Mouse (Mus musculus) hindbrain, embryonic 15.5 days (tissue): ENCODE results near the gene Plekhg3. TPM values are rescaled to one million over a fixed set of nuclear protein-coding genes. Genes with fewer than 3 reads are reported as not detected.

Experiments
- ATAC-seq: fragments of 200-750 bp; cut with Nextera tagmentation; 2 replicates; pipeline ENCODE4 v1.8.0; 2017; ENCODE audit warnings: low read depth, moderate number of reproducible peaks, moderate TSS enrichment; ENCODE audit not compliant: low FRiP score
- H3K27ac ChIP-seq: fragments of 300-500 bp; sonication (generic); replicated peaks from 2 replicates; pipeline ENCODE4 v1.5.1; 2015; ENCODE audit warnings: mild to moderate bottlenecking, inconsistent platforms
- H3K27me3 ChIP-seq: fragments of 300-500 bp; sonication (generic); 2 replicates; pipeline ENCODE4 v1.6.1; 2015; ENCODE audit warnings: control low read depth, inconsistent platforms
- H3K36me3 ChIP-seq: fragments of 300-500 bp; sonication (generic); 2 replicates; pipeline ENCODE4 v1.6.1; 2015; ENCODE audit warnings: control low read depth, inconsistent platforms
- H3K4me1 ChIP-seq: fragments of 300-500 bp; sonication (generic); replicated peaks from 2 replicates; pipeline ENCODE4 v1.6.1; 2015; ENCODE audit warnings: control low read depth, inconsistent platforms
- H3K4me2 ChIP-seq: fragments of 300-500 bp; sonication (generic); 2 replicates; pipeline ENCODE4 v1.6.1; 2015; ENCODE audit warnings: moderate library complexity, mild to moderate bottlenecking, inconsistent platforms
- H3K4me3 ChIP-seq: fragments of 300-500 bp; sonication (generic); 2 replicates; pipeline ENCODE4 v1.5.1; 2015; ENCODE audit warnings: mild to moderate bottlenecking, inconsistent platforms
- H3K9ac ChIP-seq: fragments of 300-500 bp; sonication (generic); 2 replicates; pipeline ENCODE4 v1.6.1; 2015; ENCODE audit warnings: inconsistent platforms
- H3K9me3 ChIP-seq: fragments of 300-500 bp; sonication (generic); 2 replicates; pipeline ENCODE4 v1.6.1; 2016; ENCODE audit warnings: control low read depth, inconsistent platforms
- WGBS: fragments of 180-500 bp; shearing (Covaris S2); methylation state at CpG from one replicate; pipeline ENCODE4 v1.1.7; 2015; 5-methylcytosine and 5-hydroxymethylcytosine counted together
- polyA plus RNA-seq: library from polyadenylated mRNA; unstranded; fragments of >200 nt; fragmentation: Nextera tagmentation; extraction: Ambion mirVana; gene quantifications from 2 replicates; pipeline ENCODE4 v1.2.1, GENCODE M21; 2015

The Plekhg3 gene
- polyA plus RNA-seq, 1 experiment from 2014 or later, result 2.3 TPM

DNA sequence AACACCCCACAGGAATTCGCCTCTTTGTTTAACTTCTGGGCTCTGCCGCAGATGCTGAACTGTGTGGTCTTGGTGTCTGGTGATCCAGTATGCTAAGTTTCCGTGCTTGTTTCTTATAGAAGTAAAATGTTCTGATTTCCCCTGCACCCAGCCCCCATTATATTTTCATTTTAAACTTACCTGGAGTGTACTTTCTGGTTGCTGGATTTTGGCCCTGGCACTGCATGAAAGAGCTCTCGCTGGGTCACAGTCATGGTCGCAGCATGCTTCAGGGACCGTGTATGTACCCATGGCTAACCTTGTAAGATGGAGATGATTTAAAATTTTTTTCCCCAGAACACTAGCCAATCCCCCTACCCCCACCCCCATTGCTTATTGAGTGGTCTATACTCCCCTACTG is 11.2 kb downstream of the Plekhg3 start:
- H3K4me2 ChIP-seq, result no peak overlapping the region
- no peaks in the 10 kb centered on the region for H3K36me3 ChIP-seq
- WGBS, result 67% methylated on average over 6 of the region's 6 CpGs
- H3K4me1 ChIP-seq, result peaks cover 11% of the 10 kb centered on the region
- H3K27me3 ChIP-seq, result peaks cover 12% of the 10 kb centered on the region; the same call in 1 of the 2 replicates
- H3K27ac ChIP-seq, result no peak overlapping the region
- no peak overlapping the region for H3K4me3 ChIP-seq
- no peak overlapping the region for H3K9ac ChIP-seq
- ATAC-seq, result no peak
- H3K9me3 ChIP-seq, result no peaks in the 10 kb centered on the region

DNA sequence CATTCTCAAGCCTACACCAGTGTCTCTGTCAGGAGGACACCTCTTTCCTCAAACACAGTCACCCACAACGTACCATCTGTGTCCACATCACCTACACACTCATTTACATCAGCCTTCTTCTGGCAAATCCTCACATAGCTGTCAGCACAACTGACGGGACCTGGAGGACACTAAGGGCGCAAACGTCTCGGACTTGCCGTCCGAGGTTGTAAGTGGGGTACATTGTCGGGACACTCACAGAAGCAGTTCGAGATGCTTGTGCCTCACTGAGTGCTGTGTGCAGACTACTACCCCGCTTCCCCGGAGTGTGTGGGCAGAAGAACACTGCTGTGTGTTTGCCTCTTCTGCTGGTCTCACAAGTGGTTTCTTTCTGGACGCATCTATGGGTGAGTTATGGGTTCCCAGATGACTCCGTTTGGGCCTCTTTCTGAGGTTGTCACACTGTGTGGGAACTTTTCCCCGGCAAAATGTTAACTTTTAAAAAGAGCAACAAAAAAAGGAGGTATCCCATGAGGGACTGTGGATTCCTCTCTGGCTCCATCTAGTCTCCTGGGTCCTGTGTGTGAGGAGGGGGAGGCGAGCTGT is 15.2 kb downstream of the Plekhg3 start:
- Histone ChIP-seq H3K27ac (no peak overlapping the region), H3K9ac (no peak overlapping the region), H3K36me3 (no peaks in the 10 kb centered on the region), H3K4me2 (peak overlapping the region; percentile 51), H3K27me3 (peaks cover 12% of the 10 kb centered on the region), H3K4me3 (no peak overlapping the region), H3K9me3 (no peaks in the 10 kb centered on the region), H3K4me1 (peaks cover 24% of the 10 kb centered on the region)
- ATAC-seq, result no peak
- 57% methylated on average over 15 of the region's 15 CpGs for WGBS

DNA sequence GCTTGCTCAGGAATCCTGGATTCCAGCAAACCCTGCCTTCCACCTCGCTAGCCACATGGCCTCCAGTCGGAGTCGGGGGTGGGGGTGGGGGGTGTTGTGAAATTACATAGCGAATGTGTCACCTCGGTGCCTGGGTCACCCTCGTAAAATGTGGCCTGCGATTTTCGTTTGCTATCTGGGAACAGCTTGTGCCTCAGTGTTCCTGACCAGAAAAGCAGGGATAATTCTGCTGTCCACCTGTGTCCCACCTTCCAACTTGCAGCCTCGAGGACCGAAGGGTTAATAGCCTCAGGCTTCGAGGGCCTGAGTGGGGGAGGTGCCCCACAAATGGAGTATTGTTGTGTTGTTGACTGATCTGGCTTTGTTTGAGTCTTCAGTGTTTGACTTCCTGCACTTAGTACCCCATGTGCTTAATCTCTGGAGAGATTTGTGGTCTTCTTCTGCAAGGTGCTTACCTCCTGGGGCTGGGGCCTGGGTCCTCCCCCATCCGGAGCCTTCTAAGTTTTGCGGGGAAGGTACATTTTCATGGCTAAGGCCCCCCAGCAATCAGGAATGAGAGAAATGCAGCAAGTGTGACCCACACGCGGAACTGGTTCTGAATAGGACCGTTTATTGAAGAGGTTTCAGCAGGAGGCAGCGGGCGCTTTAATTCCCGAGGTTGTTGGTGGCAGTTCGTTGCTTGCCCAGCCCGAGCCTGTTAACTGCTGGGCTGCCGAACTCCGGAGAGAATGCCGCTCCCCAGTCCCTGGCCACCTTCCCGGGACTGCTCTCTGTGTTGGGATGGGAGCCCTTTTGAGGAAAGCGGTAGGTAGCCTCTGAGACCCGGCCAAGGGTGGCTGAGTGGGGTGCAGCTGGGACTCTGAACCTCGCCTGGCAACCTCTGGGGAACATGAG is 15.9 kb downstream of the Plekhg3 start:
- Histone ChIP-seq H3K4me1 (peaks cover 24% of the 10 kb centered on the region), H3K9me3 (no peaks in the 10 kb centered on the region), H3K4me2 (peak overlapping the region; percentile 51), H3K27me3 (peaks cover 12% of the 10 kb centered on the region), H3K9ac (peak overlapping the region; percentile 16; the same call in 1 of the 2 replicates), H3K27ac (peak overlapping the region; percentile 36; the same call in 1 of the 2 replicates), H3K36me3 (no peaks in the 10 kb centered on the region), H3K4me3 (peak overlapping the region; percentile 23)
- WGBS, result 7% methylated on average over 28 of the region's 28 CpGs
- ATAC-seq, result peak; percentile 49; the same call in 1 of the 2 replicates

DNA sequence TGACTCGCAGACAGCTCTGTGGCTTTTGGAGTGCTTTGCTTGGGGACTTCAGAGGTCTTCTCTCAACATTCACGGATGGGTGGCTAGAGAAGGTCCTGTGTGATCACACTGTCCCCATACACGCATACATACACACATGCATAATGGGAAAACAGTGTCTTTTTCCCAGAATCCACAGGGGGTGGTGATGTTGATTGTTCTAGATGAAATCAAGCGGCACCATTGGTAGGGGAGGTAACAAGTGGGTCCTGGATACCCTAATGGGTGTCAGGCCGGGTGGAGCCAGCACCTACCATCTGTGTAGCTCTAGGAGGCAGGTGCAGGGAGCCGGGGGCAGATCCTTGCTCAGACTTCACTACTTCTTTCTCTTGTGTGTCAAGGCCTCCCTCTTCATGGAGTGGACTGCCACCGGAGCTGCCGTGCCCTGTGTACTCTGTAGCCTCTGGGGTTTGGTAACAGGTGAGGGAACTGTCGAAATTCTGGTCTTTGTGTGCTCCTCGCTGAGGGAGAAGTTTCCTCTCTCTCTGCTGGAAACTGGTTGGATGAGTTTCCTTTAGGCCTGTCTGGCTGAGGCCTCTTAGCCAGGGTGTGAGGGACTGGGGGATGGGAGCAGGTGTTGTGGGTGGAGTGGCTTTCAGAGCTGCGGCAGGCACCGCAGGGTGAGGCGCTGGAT is 16.9 kb downstream of the Plekhg3 start:
- Histone ChIP-seq H3K9me3 (no peaks in the 10 kb centered on the region), H3K27me3 (peaks cover 12% of the 10 kb centered on the region), H3K27ac (no peak overlapping the region), H3K9ac (no peak overlapping the region), H3K4me1 (peaks cover 24% of the 10 kb centered on the region), H3K4me2 (peak overlapping the region; percentile 51), H3K36me3 (no peaks in the 10 kb centered on the region), H3K4me3 (no peak overlapping the region; the same call in 1 of the 2 replicates)
- ATAC-seq, result no peak
- WGBS, result 28% methylated on average over 13 of the region's 13 CpGs

DNA sequence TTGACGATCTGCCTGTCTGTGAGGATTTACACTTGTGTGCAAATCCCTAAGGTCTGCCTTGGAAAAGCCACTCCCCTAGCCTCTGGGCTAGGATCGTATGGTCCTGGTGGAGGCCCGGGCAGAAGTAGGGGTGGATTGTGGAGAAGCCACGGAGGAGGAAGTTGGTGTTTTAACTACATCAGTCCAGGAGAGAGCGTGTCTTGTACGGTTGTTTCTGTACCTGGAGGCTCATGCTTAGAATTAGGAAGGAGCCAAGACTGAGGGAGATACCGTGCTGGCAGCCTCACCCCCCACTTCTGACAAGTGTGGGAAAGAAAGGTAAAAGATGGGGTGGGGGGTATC is 17.4 kb downstream of the Plekhg3 start:
- Histone ChIP-seq H3K9ac (no peak overlapping the region), H3K4me3 (no peak overlapping the region), H3K9me3 (no peaks in the 10 kb centered on the region), H3K36me3 (no peaks in the 10 kb centered on the region), H3K27ac (no peak overlapping the region), H3K27me3 (peaks cover 12% of the 10 kb centered on the region), H3K4me2 (peak overlapping the region; percentile 51; the same call in 1 of the 2 replicates), H3K4me1 (peaks cover 24% of the 10 kb centered on the region)
- 31% methylated on average over 7 of the region's 7 CpGs for WGBS
- ATAC-seq, result no peak

DNA sequence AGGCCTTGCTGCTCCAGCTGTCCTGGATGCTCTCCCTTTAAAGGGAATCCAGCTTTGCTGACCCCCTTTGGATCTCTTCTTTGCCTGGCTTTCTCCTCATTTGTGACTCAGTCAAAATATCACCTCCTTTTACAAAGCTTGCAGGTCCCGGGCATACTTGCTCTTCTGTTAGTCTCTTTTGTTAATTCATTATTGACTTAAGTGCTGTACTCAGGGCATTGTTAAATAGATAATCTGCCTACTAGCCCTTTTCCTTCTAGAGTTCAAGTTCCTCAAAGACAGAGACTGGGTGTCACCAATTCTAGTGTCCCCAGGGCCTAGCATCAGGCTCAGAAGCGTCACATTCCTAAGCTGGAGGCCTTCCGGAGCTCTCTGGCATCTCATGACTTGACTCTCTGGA is 18.5 kb downstream of the Plekhg3 start:
- peaks cover 24% of the 10 kb centered on the region for H3K4me1 ChIP-seq
- peaks cover 12% of the 10 kb centered on the region for H3K27me3 ChIP-seq
- no peak overlapping the region for H3K4me2 ChIP-seq
- H3K36me3 ChIP-seq, result no peaks in the 10 kb centered on the region
- no peak overlapping the region for H3K9ac ChIP-seq
- no peak for ATAC-seq
- H3K27ac ChIP-seq, result no peak overlapping the region
- 81% methylated on average over 3 of the region's 3 CpGs for WGBS
- H3K4me3 ChIP-seq, result no peak overlapping the region
- no peaks in the 10 kb centered on the region for H3K9me3 ChIP-seq

DNA sequence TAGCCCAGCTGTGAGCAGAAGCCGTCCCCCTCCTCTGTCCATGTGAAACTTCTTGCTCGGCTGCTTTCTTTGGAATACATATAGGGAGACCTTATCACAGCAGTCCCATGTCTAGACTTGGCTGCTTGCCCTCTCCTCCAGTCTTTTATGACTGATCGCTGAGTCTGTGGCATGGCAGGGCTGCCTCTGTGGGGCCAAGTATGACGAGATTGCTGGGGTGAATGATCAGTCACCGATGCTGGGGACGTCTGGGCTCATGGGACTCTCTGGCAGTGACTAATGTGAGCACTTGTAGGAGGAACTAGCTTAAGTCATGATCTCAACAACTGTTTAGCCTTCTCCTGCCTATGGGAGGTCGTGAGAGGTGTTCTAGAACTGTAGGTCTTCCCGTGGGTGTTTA is 21.6 kb downstream of the Plekhg3 start:
- Histone ChIP-seq H3K4me3 (no peak overlapping the region), H3K4me2 (no peak overlapping the region), H3K27ac (no peak overlapping the region), H3K9me3 (no peaks in the 10 kb centered on the region), H3K36me3 (no peaks in the 10 kb centered on the region), H3K4me1 (peaks cover 18% of the 10 kb centered on the region; the same call in 1 of the 2 replicates), H3K27me3 (no peaks in the 10 kb centered on the region; the same call in 1 of the 2 replicates), H3K9ac (no peak overlapping the region)
- WGBS, result 55% methylated on average over 8 of the region's 8 CpGs
- ATAC-seq, result no peak

DNA sequence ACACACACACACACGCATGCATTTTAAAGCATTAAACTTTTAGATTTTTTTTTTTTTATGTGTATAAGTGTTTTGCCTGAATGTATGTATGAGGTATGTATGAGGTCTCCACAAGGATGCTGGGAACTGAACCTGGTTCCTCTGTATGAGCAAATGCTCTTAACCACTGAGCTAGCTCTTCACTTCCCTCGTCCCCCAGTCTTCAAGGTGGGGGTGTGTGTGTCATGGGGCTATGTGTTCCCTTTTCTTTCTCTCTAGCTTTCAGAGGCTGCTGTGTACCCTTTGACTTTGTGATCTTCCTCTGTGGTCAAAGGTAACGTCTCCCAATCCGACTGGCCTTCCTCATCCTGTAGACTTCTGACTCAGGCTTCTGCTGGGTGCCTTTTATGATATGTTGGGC is 22.3 kb downstream of the Plekhg3 start:
- H3K4me3 ChIP-seq, result no peak overlapping the region
- ATAC-seq, result no peak
- 93% methylated on average over 4 of the region's 4 CpGs for WGBS
- H3K27me3 ChIP-seq, result no peaks in the 10 kb centered on the region; the same call in 1 of the 2 replicates
- H3K36me3 ChIP-seq, result no peaks in the 10 kb centered on the region
- no peaks in the 10 kb centered on the region for H3K9me3 ChIP-seq
- no peak overlapping the region for H3K4me2 ChIP-seq
- peaks cover 11% of the 10 kb centered on the region; the same call in 1 of the 2 replicates for H3K4me1 ChIP-seq
- H3K9ac ChIP-seq, result no peak overlapping the region
- H3K27ac ChIP-seq, result no peak overlapping the region

DNA sequence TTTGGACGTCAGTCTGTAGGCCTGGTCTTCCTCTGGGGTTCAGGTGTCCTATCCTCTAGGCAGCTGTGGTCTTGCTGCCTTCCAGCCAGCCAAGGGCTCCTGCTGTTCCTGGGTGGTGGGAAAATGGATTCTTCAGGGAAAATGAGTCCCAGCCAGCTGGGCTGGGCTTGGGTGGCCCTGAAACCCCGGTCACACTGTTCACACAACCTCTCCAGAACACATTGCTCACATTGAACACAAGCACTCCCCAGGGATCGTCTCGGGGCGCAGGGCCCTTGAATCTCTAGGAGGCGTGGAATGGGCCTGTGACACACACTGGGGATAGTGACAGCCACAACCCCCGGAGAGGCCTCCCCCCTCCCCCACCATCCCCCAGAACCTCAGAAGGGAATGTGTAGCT is 23.2 kb downstream of the Plekhg3 start:
- 76% methylated on average over 7 of the region's 7 CpGs for WGBS
- Histone ChIP-seq H3K27ac (no peak overlapping the region), H3K4me1 (peaks cover 9% of the 10 kb centered on the region; the same call in 1 of the 2 replicates), H3K9ac (no peak overlapping the region), H3K27me3 (no peaks in the 10 kb centered on the region), H3K4me3 (no peak overlapping the region), H3K9me3 (no peaks in the 10 kb centered on the region), H3K36me3 (no peaks in the 10 kb centered on the region), H3K4me2 (no peak overlapping the region)
- no peak for ATAC-seq

DNA sequence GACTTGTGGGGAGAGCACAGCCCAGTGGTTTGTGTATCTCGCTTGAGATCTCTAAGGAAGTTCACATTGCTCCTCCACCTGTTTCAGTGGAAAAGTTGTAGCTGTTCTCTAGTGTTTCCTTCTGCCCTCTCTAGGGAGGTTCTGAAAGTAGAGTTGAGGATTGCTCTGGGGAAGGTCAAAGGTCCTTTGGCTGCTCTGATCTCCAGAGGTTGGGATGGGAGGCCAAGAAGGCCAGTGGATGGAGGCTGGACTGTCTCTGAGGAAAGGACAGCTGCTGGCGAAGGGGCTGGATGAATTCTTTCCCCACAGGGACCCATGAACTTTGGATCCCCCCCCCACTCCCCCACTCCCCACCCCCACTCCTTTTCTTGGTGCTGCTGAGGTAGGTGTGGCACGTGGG is 23.7 kb downstream of the Plekhg3 start:
- Histone ChIP-seq H3K9ac (no peak overlapping the region), H3K9me3 (no peaks in the 10 kb centered on the region), H3K36me3 (no peaks in the 10 kb centered on the region), H3K27me3 (no peaks in the 10 kb centered on the region), H3K4me3 (no peak overlapping the region), H3K4me1 (peaks cover 9% of the 10 kb centered on the region; the same call in 1 of the 2 replicates), H3K27ac (no peak overlapping the region), H3K4me2 (no peak overlapping the region)
- no peak for ATAC-seq
- 78% methylated on average over 3 of the region's 3 CpGs for WGBS

DNA sequence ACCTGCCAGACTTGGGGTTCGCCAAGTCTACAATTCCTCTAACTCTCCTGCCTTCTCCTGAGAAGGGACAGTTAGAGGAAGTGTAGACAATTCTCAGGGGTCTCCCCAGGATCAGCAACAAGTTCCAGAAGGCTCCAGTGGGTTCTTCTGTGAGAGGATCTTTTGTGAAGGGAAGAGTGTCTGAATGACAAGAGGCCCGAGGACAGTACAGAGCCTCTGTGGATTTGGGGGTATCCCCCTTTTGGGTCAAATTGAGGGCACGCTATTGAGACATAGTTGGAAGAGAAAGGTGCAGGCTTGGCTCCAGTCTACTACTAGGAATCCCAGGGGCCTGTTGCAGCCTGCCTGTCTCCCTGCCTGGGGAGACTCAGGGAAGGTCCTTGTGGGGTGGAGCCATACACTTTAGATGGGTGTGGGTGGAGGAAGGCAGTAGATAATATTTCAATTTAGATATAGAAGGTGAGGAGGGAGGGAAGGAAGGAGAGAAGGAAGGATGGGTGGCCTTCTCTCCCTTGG is 24.2 kb downstream of the Plekhg3 start:
- H3K4me2 ChIP-seq, result no peak overlapping the region
- H3K27me3 ChIP-seq, result no peaks in the 10 kb centered on the region
- peaks cover 9% of the 10 kb centered on the region; the same call in 1 of the 2 replicates for H3K4me1 ChIP-seq
- no peak overlapping the region for H3K9ac ChIP-seq
- H3K4me3 ChIP-seq, result no peak overlapping the region
- H3K36me3 ChIP-seq, result no peaks in the 10 kb centered on the region
- WGBS, result 90% methylated on average over 3 of the region's 3 CpGs
- H3K27ac ChIP-seq, result no peak overlapping the region
- no peaks in the 10 kb centered on the region for H3K9me3 ChIP-seq
- no peak for ATAC-seq

DNA sequence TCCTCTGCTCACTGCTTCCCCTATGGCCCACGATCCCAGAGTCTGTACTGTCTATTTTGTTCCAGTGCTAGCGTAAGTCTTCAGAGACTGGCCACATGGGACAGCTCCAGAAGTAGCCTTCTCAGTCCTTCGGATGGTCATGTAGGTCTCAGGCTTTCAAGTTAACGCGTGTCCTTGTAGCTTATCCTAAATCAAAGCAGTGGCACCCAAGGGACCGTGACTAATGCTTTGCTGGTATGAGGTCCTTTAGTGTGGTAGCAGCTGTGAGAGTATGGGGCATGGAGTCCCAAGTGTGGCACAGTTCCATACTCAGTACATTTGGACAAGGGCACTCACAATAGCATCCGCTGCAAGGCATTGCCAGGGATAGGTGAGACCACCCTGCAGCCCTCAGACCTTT is 25.5 kb downstream of the Plekhg3 start:
- no peak overlapping the region for H3K4me2 ChIP-seq
- no peak overlapping the region for H3K9ac ChIP-seq
- H3K9me3 ChIP-seq, result no peaks in the 10 kb centered on the region
- H3K4me1 ChIP-seq, result peaks cover 9% of the 10 kb centered on the region; the same call in 1 of the 2 replicates
- no peaks in the 10 kb centered on the region for H3K36me3 ChIP-seq
- WGBS, result 69% methylated on average over 7 of the region's 7 CpGs
- no peak overlapping the region for H3K27ac ChIP-seq
- no peaks in the 10 kb centered on the region for H3K27me3 ChIP-seq
- H3K4me3 ChIP-seq, result no peak overlapping the region
- no peak for ATAC-seq
